Mouse (Mus musculus): ENCODE results near the gene Olfr1295. TPM values are rescaled to one million over a fixed set of nuclear protein-coding genes. Genes with fewer than 3 reads are reported as not detected.

Gene Olfr1295
- not detected for polyA plus RNA-seq (2014; fragmentation: Illumina TruSeq; extraction: RNeasy Lipid Tissue Mini Kit (QIAGEN cat#74804); ENCODE audit: low read depth, low replicate concordance)

DNA sequence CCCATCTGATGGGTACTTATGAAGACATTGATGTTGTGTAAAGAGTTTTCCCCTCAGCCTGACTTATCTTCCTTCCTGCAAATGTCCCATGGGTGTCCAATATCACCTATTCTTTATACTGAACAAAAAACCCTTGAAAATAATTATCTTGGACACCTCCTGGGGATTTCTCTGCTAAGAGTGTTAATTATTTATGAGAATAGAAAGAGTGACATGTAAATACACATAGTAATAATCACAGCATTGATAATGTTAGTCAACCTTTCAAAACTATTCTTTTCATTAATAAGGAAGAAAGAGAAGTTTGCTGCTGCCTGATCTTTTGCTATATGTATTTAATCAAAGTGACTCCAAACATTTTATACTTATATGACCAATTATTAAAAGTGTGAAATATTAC lies at the start of gene Olfr1295:
TSS of gene Olfr1295 (minus strand) at position 101 of the 400 bp plus-strand sequence.

DNA sequence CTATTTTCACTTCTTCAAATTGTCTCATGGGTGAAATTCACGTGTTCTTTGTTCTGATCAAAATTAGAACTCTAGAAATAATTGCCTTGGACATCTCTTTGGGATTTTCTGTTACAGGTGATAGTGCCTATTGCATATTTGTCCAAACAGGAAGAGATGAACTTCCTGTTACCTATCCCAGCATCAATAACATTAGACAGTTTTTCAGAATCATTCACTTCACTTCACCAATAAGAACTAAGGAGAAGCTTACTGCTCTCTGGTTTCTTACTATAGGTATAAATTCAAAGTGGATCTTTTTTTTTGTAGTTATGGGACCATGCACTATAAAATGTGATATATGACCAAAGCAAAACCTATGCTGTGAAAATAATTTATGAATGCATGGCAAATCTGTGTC lies 29.3 kb downstream of the Olfr1295 start, which contains the start of gene Olfr1294:
TSS of gene Olfr1294 (minus strand) at position 101 of the 400 bp plus-strand sequence.

GRCm38 (mm10) chr2:111524903-111525302 lies 44.6 kb downstream of the Olfr1295 start, which contains the start of gene Olfr1293-ps:
Gene Olfr1293-ps (plus strand): TSS chr2:111525203.

Other genes starting within 250 kb of the Olfr1295 start
- gene Olfr1281, start 243.2 kb downstream of the Olfr1295 start, polyA plus RNA-seq (2014; fragmentation: Illumina TruSeq; extraction: RNeasy Lipid Tissue Mini Kit (QIAGEN cat#74804); ENCODE audit: low read depth, low replicate concordance): not detected
- gene Olfr1282, start 233.6 kb downstream of the Olfr1295 start, polyA plus RNA-seq (2014; fragmentation: Illumina TruSeq; extraction: RNeasy Lipid Tissue Mini Kit (QIAGEN cat#74804); ENCODE audit: low read depth, low replicate concordance): not detected
- gene Olfr1283, start 202.9 kb downstream of the Olfr1295 start, polyA plus RNA-seq (2014; fragmentation: Illumina TruSeq; extraction: RNeasy Lipid Tissue Mini Kit (QIAGEN cat#74804); ENCODE audit: low read depth, low replicate concordance): not detected
- gene Olfr1284, start 194.2 kb downstream of the Olfr1295 start, polyA plus RNA-seq (2014; fragmentation: Illumina TruSeq; extraction: RNeasy Lipid Tissue Mini Kit (QIAGEN cat#74804); ENCODE audit: low read depth, low replicate concordance): not detected
- not detected for gene Olfr1286, start 146.6 kb downstream of the Olfr1295 start, polyA plus RNA-seq (2014; fragmentation: Illumina TruSeq; extraction: RNeasy Lipid Tissue Mini Kit (QIAGEN cat#74804); ENCODE audit: low read depth, low replicate concordance)
- not detected for gene Olfr1287, start 120.5 kb downstream of the Olfr1295 start, polyA plus RNA-seq (2014; fragmentation: Illumina TruSeq; extraction: RNeasy Lipid Tissue Mini Kit (QIAGEN cat#74804); ENCODE audit: low read depth, low replicate concordance)
- not detected for gene Olfr1288, start 95.6 kb downstream of the Olfr1295 start, polyA plus RNA-seq (2014; fragmentation: Illumina TruSeq; extraction: RNeasy Lipid Tissue Mini Kit (QIAGEN cat#74804); ENCODE audit: low read depth, low replicate concordance)
- gene Olfr1289, start 88.9 kb downstream of the Olfr1295 start, polyA plus RNA-seq (2014; fragmentation: Illumina TruSeq; extraction: RNeasy Lipid Tissue Mini Kit (QIAGEN cat#74804); ENCODE audit: low read depth, low replicate concordance): not detected
- not detected for gene Olfr1290, start 75.9 kb downstream of the Olfr1295 start, polyA plus RNA-seq (2014; fragmentation: Illumina TruSeq; extraction: RNeasy Lipid Tissue Mini Kit (QIAGEN cat#74804); ENCODE audit: low read depth, low replicate concordance)
- not detected for gene Olfr1291-ps1, start 72.5 kb downstream of the Olfr1295 start, polyA plus RNA-seq (2014; fragmentation: Illumina TruSeq; extraction: RNeasy Lipid Tissue Mini Kit (QIAGEN cat#74804); ENCODE audit: low read depth, low replicate concordance)
- not detected for gene Olfr1293-ps, start 44.5 kb downstream of the Olfr1295 start, polyA plus RNA-seq (2014; fragmentation: Illumina TruSeq; extraction: RNeasy Lipid Tissue Mini Kit (QIAGEN cat#74804); ENCODE audit: low read depth, low replicate concordance)
- gene Olfr1294, start 29.4 kb downstream of the Olfr1295 start, polyA plus RNA-seq (2014; fragmentation: Illumina TruSeq; extraction: RNeasy Lipid Tissue Mini Kit (QIAGEN cat#74804); ENCODE audit: low read depth, low replicate concordance): not detected
- gene Olfr1297, start 56.8 kb upstream of the Olfr1295 start, polyA plus RNA-seq (2014; fragmentation: Illumina TruSeq; extraction: RNeasy Lipid Tissue Mini Kit (QIAGEN cat#74804); ENCODE audit: low read depth, low replicate concordance): not detected
- gene Olfr1298, start 79.5 kb upstream of the Olfr1295 start, polyA plus RNA-seq (2014; fragmentation: Illumina TruSeq; extraction: RNeasy Lipid Tissue Mini Kit (QIAGEN cat#74804); ENCODE audit: low read depth, low replicate concordance): not detected
- not detected for gene Olfr1299, start 91.7 kb upstream of the Olfr1295 start, polyA plus RNA-seq (2014; fragmentation: Illumina TruSeq; extraction: RNeasy Lipid Tissue Mini Kit (QIAGEN cat#74804); ENCODE audit: low read depth, low replicate concordance)
- not detected for gene Olfr1301, start 181.3 kb upstream of the Olfr1295 start, polyA plus RNA-seq (2014; fragmentation: Illumina TruSeq; extraction: RNeasy Lipid Tissue Mini Kit (QIAGEN cat#74804); ENCODE audit: low read depth, low replicate concordance)
- not detected for gene Olfr1302, start 207.7 kb upstream of the Olfr1295 start, polyA plus RNA-seq (2014; fragmentation: Illumina TruSeq; extraction: RNeasy Lipid Tissue Mini Kit (QIAGEN cat#74804); ENCODE audit: low read depth, low replicate concordance)

Measured in heart, adult 10 weeks (tissue).